8 mouse cellular contexts compared by ENCODE assay signal in genomic region chr17:6293882-6294281, GRCm38 (mm10). TPM values are rescaled to one million over a fixed set of nuclear protein-coding genes. Genes with fewer than 3 reads are reported as not detected.
A peak's percentile ranks its signal among the peaks of the same experiment; 100 is the strongest.
DNase-seq lines count a peak whose midpoint lies in the region; ATAC-seq and TF ChIP-seq lines count a peak whose summit lies in the region.
"Not testable (repeated sequence)": the region's sequence is repeated elsewhere in the genome, so short reads cannot be mapped to it uniquely, and the experiment has no call there.
"Had no signal": no experiment of that assay in that cellular context is flagged by ENCODE, and none has a peak within 500 bp of the region (broad histone marks: within the 10 kb centered on the region; RNA-seq: fewer than 3 reads in every experiment).

No protein-coding gene starts in this region.

- 0 out of 2 replicates have a peak, but pooled peaks have one; percentile 40 for ATAC-seq in embryonic facial prominence, embryonic 11.5 days (replicated peaks; ENCODE audit: insufficient number of reproducible peaks, low FRiP score, low TSS enrichment, low read depth)
- ATAC-seq in embryonic facial prominence, embryonic 14.5 days (ENCODE audit: low read depth): 0 out of 2 replicates have a peak, but pooled peaks have one; percentile 68
- peak; percentile 21; the same call in 1 of the 2 replicates for ATAC-seq in forebrain, embryonic 11.5 days (replicated peaks; ENCODE audit: low FRiP score)
- ATAC-seq in kidney, embryonic 15.5 days (replicated peaks; ENCODE audit: low FRiP score): 0 out of 2 replicates have a peak, but pooled peaks have one; percentile 52
- 0 out of 2 replicates have a peak, but pooled peaks have one; percentile 40 for ATAC-seq in limb, embryonic 15.5 days (ENCODE audit: insufficient number of reproducible peaks, low FRiP score, low TSS enrichment, low read depth)
- ATAC-seq in lung, postnatal 0 days: peak; percentile 33; the same call in 1 of the 2 replicates
- ATAC-seq in stomach, postnatal 0 days (ENCODE audit: low FRiP score, low TSS enrichment): peak; percentile 22; the same call in 1 of the 2 replicates

- TF ChIP-seq EP300 in lung, postnatal 0 days (IDR thresholded peaks at IDR 0.05); stomach, postnatal 0 days (optimal IDR thresholded peaks at IDR 0.05): not testable (repeated sequence)

- not testable (repeated sequence) for DNase-seq in embryonic facial prominence, embryonic 11.5 days (ENCODE audit: low spot score); embryonic facial prominence, embryonic 14.5 days (ENCODE audit: low spot score); forebrain, embryonic 11.5 days (ENCODE audit: low spot score); lung, postnatal 0 days (ENCODE audit: low spot score); stomach, postnatal 0 days (ENCODE audit: low spot score)

- TF ChIP-seq CTCF in lung, postnatal 0 days (IDR thresholded peaks at IDR 0.05); stomach, postnatal 0 days (IDR thresholded peaks at IDR 0.05; ENCODE audit: low read depth): not testable (repeated sequence)

- not testable (repeated sequence) for H3K36me3 ChIP-seq in embryonic facial prominence, embryonic 11.5 days (replicated peaks; ENCODE audit: control insufficient read depth, insufficient read depth, low read depth, low read length); embryonic facial prominence, embryonic 14.5 days (ENCODE audit: control insufficient read depth, insufficient read depth, low read length); forebrain, embryonic 11.5 days (ENCODE audit: control insufficient read depth, insufficient read depth, low read length); kidney, embryonic 15.5 days; limb, embryonic 15.5 days; lung, postnatal 0 days (ENCODE audit: insufficient read depth, low read length); stomach, postnatal 0 days (ENCODE audit: control insufficient read depth, insufficient read depth, low read length)

- not testable (repeated sequence) for H3K4me3 ChIP-seq in embryonic facial prominence, embryonic 11.5 days (ENCODE audit: low read depth, low read length); embryonic facial prominence, embryonic 14.5 days (ENCODE audit: low read depth, low read length); forebrain, embryonic 11.5 days (ENCODE audit: low read depth, low read length); kidney, embryonic 15.5 days (replicated peaks); limb, embryonic 15.5 days; lung, postnatal 0 days (ENCODE audit: low read depth, low read length); stomach, postnatal 0 days (ENCODE audit: low read depth, low read length)

- H3K9ac ChIP-seq in embryonic facial prominence, embryonic 11.5 days (replicated peaks; ENCODE audit: low read length); embryonic facial prominence, embryonic 14.5 days (ENCODE audit: low read depth, low read length); forebrain, embryonic 11.5 days (ENCODE audit: low read length); kidney, embryonic 15.5 days; limb, embryonic 15.5 days; lung, postnatal 0 days (replicated peaks; ENCODE audit: low read depth); stomach, postnatal 0 days (ENCODE audit: low read length): not testable (repeated sequence)

- WGBS in embryonic facial prominence, embryonic 11.5 days: no CpG with 5 or more reads among the region's 5 CpGs
- WGBS in embryonic facial prominence, embryonic 14.5 days: no CpG with 5 or more reads among the region's 5 CpGs
- no CpG with 5 or more reads among the region's 5 CpGs for WGBS in forebrain, embryonic 11.5 days
- 100% methylated on average over 1 of the region's 5 CpGs for WGBS in kidney, embryonic 15.5 days
- no CpG with 5 or more reads among the region's 5 CpGs for whole genome bisulfite sequencing in limb, embryonic 15.5 days
- no CpG with 5 or more reads among the region's 5 CpGs for WGBS in lung, postnatal 0 days
- no CpG with 5 or more reads among the region's 5 CpGs for WGBS in stomach, postnatal 0 days

- not testable (repeated sequence) for H3K27me3 ChIP-seq in embryonic facial prominence, embryonic 11.5 days (ENCODE audit: control insufficient read depth, insufficient read depth, low read length); embryonic facial prominence, embryonic 14.5 days (replicated peaks; ENCODE audit: control insufficient read depth, insufficient read depth, low read length); forebrain, embryonic 11.5 days (ENCODE audit: control insufficient read depth, insufficient read depth, low read length); kidney, embryonic 15.5 days; limb, embryonic 15.5 days; lung, postnatal 0 days (replicated peaks; ENCODE audit: insufficient read depth, low read length); stomach, postnatal 0 days (ENCODE audit: control insufficient read depth, insufficient read depth, low read length)

- H3K9me3 ChIP-seq in embryonic facial prominence, embryonic 11.5 days (replicated peaks; ENCODE audit: control insufficient read depth, low read length); embryonic facial prominence, embryonic 14.5 days (ENCODE audit: control insufficient read depth, low read length); forebrain, embryonic 11.5 days (ENCODE audit: control insufficient read depth, low read length); kidney, embryonic 15.5 days (replicated peaks); limb, embryonic 15.5 days; lung, postnatal 0 days (ENCODE audit: low read length); stomach, postnatal 0 days (ENCODE audit: control insufficient read depth, low read length): not testable (repeated sequence)

- not testable (repeated sequence) for H3K27ac ChIP-seq in embryonic facial prominence, embryonic 11.5 days (replicated peaks; ENCODE audit: low read depth, low read length); embryonic facial prominence, embryonic 14.5 days (replicated peaks; ENCODE audit: low read depth, low read length); forebrain, embryonic 11.5 days (ENCODE audit: low read depth, low read length); kidney, embryonic 15.5 days; limb, embryonic 15.5 days; lung, postnatal 0 days (ENCODE audit: low read length); stomach, postnatal 0 days (replicated peaks)

- not testable (repeated sequence) for H3K4me2 ChIP-seq in embryonic facial prominence, embryonic 11.5 days (ENCODE audit: low read depth, low read length); embryonic facial prominence, embryonic 14.5 days (ENCODE audit: low read depth, low read length); forebrain, embryonic 11.5 days (ENCODE audit: low read depth, low read length, severe bottlenecking); kidney, embryonic 15.5 days; limb, embryonic 15.5 days; lung, postnatal 0 days (replicated peaks; ENCODE audit: low read depth, low read length); stomach, postnatal 0 days (replicated peaks; ENCODE audit: low read depth)

- not testable (repeated sequence) for H3K4me1 ChIP-seq in embryonic facial prominence, embryonic 11.5 days (ENCODE audit: control insufficient read depth, insufficient read depth, low read length); embryonic facial prominence, embryonic 14.5 days (ENCODE audit: control insufficient read depth, insufficient read depth, low read length); forebrain, embryonic 11.5 days (replicated peaks; ENCODE audit: control insufficient read depth, insufficient read depth, low read length); kidney, embryonic 15.5 days; limb, embryonic 15.5 days; lung, postnatal 0 days (ENCODE audit: insufficient read depth, low read depth, low read length); stomach, postnatal 0 days (replicated peaks; ENCODE audit: control insufficient read depth, insufficient read depth)

RNA-seq across cellular contexts. Expression of gene Dynlt1a, which starts 23.4 kb away (rescaled TPM):
- 25.3 and 27.0 TPM in 2 replicates for polyA plus RNA-seq in embryonic facial prominence, embryonic 11.5 days (2014; fragmentation: Nextera tagmentation; extraction: Ambion mirVana)
- 14.4 and 15.2 TPM in 2 replicates for polyA plus RNA-seq in embryonic facial prominence, embryonic 14.5 days (2014; fragmentation: Nextera tagmentation; extraction: Ambion mirVana)
- 28.7 and 29.1 TPM in 2 replicates for polyA plus RNA-seq in forebrain, embryonic 11.5 days (2014; fragmentation: Nextera tagmentation; extraction: Ambion mirVana)
- polyA plus RNA-seq in kidney, embryonic 15.5 days (2015; fragmentation: Nextera tagmentation; extraction: Ambion mirVana): 14.7 and 16.3 TPM in 2 replicates
- polyA plus RNA-seq in limb, embryonic 15.5 days (2015; fragmentation: Nextera tagmentation; extraction: Ambion mirVana): 11.4 and 13.1 TPM in 2 replicates
- polyA plus RNA-seq in lung, postnatal 0 days (2015; fragmentation: Nextera tagmentation; extraction: Ambion mirVana): 6.4 and 7.0 TPM in 2 replicates
- 5.9 and 6.3 TPM in 2 replicates for polyA plus RNA-seq in stomach, postnatal 0 days (2015; fragmentation: Nextera tagmentation; extraction: Ambion mirVana)

RNA-seq across cellular contexts. Expression of gene Tmem181a, which starts 37.2 kb away (rescaled TPM):
- 21.2 and 23.4 TPM in 2 replicates for polyA plus RNA-seq in embryonic facial prominence, embryonic 11.5 days (2014; fragmentation: Nextera tagmentation; extraction: Ambion mirVana)
- 19.8 and 23.0 TPM in 2 replicates for polyA plus RNA-seq in embryonic facial prominence, embryonic 14.5 days (2014; fragmentation: Nextera tagmentation; extraction: Ambion mirVana)
- polyA plus RNA-seq in forebrain, embryonic 11.5 days (2014; fragmentation: Nextera tagmentation; extraction: Ambion mirVana): 23.1 and 27.5 TPM in 2 replicates
- polyA plus RNA-seq in kidney, embryonic 15.5 days (2015; fragmentation: Nextera tagmentation; extraction: Ambion mirVana): 12.9 and 14.4 TPM in 2 replicates
- polyA plus RNA-seq in limb, embryonic 15.5 days (2015; fragmentation: Nextera tagmentation; extraction: Ambion mirVana): 18.2 and 18.9 TPM in 2 replicates
- 15.0 and 16.1 TPM in 2 replicates for polyA plus RNA-seq in lung, postnatal 0 days (2015; fragmentation: Nextera tagmentation; extraction: Ambion mirVana)
- polyA plus RNA-seq in stomach, postnatal 0 days (2015; fragmentation: Nextera tagmentation; extraction: Ambion mirVana): 18.3 and 18.5 TPM in 2 replicates
- polyA plus RNA-seq: G1E had no signal
